Mouse (Mus musculus) midbrain, postnatal 0 days (tissue): ENCODE results near the gene Plek. TPM values are rescaled to one million over a fixed set of nuclear protein-coding genes. Genes with fewer than 3 reads are reported as not detected.

Experiments
- ATAC-seq: fragments of 200-750 bp; cut with Nextera tagmentation; 2 replicates; pipeline ENCODE4 v1.8.0; 2017; ENCODE audit warnings: moderate number of reproducible peaks, mild to moderate bottlenecking, moderate TSS enrichment, moderate library complexity; ENCODE audit not compliant: low FRiP score
- DNase-seq: peaks from one replicate; pipeline ENCODE4 v3.0.0-alpha.2; 2015; ENCODE audit warnings: low spot score
- H3K27ac ChIP-seq: fragments of 300-500 bp; sonication (generic); 2 replicates; pipeline ENCODE4 v1.5.1; 2014; ENCODE audit warnings: low read depth, mild to moderate bottlenecking, low read length, mixed read lengths
- H3K27me3 ChIP-seq: fragments of 300-500 bp; sonication (generic); 2 replicates; pipeline ENCODE4 v1.6.1; 2014; ENCODE audit warnings: low read length, control low read depth, mixed read lengths; ENCODE audit not compliant: insufficient read depth
- H3K36me3 ChIP-seq: fragments of 300-500 bp; sonication (generic); 2 replicates; pipeline ENCODE4 v1.6.1; 2014; ENCODE audit warnings: low read length, control low read depth, mixed read lengths; ENCODE audit not compliant: insufficient read depth
- H3K4me1 ChIP-seq: fragments of 300-500 bp; sonication (generic); 2 replicates; pipeline ENCODE4 v1.6.1; 2014; ENCODE audit warnings: mild to moderate bottlenecking, control low read depth, antibody characterized with exemption, low read length, mixed read lengths; ENCODE audit not compliant: insufficient read depth
- H3K4me2 ChIP-seq: fragments of 300-500 bp; sonication (generic); 2 replicates; pipeline ENCODE4 v1.6.1; 2014; ENCODE audit warnings: low read depth, mild to moderate bottlenecking, low read length, mixed read lengths; ENCODE audit not compliant: poor library complexity, severe bottlenecking
- H3K4me3 ChIP-seq: fragments of 300-500 bp; sonication (generic); 2 replicates; pipeline ENCODE4 v1.5.1; 2014; ENCODE audit warnings: low read depth, mild to moderate bottlenecking, low read length, moderate library complexity
- H3K9ac ChIP-seq: fragments of 300-500 bp; sonication (generic); replicated peaks from 2 replicates; pipeline ENCODE4 v1.6.1; 2014; ENCODE audit warnings: mild to moderate bottlenecking, low read length, moderate library complexity, mixed read lengths; ENCODE audit not compliant: poor library complexity, severe bottlenecking
- H3K9me3 ChIP-seq: fragments of 300-500 bp; sonication (generic); 2 replicates; pipeline ENCODE4 v1.6.1; 2016; ENCODE audit warnings: low read length, control low read depth
- CTCF ChIP-seq: IDR thresholded peaks from 2 replicates; pipeline ENCODE4 v1.5.1; 2016; ENCODE audit warnings: antibody characterized with exemption, mild to moderate bottlenecking
- WGBS: fragments of 180-500 bp; shearing (Covaris S2); extraction: QIAGEN DNeasy Blood & Tissue Kit; methylation state at CpG from one replicate; pipeline ENCODE4 v1.1.7; 2014; 5-methylcytosine and 5-hydroxymethylcytosine counted together
- polyA plus RNA-seq: library from polyadenylated mRNA; unstranded; fragments of >200 nt; fragmentation: Nextera tagmentation; extraction: Ambion mirVana; gene quantifications from 2 replicates; pipeline ENCODE4 v1.2.1, GENCODE M21; 2015
- total RNA-seq: library from RNA; depleted of rRNA; stranded (reverse); fragments of >200 nt; gene quantifications from 2 replicates; pipeline ENCODE4 v1.2.3, GENCODE M21; 2014; rRNA removed

Gene Plek
- total and polyA plus RNA-seq, 2 experiments from 2014 or later, result 4.0 to 5.4 TPM

- DNase-seq, result no peak
- no peak for ATAC-seq
- Histone ChIP-seq H3K4me2 (no peak overlapping the region), H3K9me3 (no peaks in the 10 kb centered on the region), H3K9ac (no peak overlapping the region), H3K27ac (no peak overlapping the region), H3K36me3 (no peaks in the 10 kb centered on the region), H3K27me3 (no peaks in the 10 kb centered on the region), H3K4me3 (no peak overlapping the region), H3K4me1 (no peaks in the 10 kb centered on the region)
- WGBS, result 92% methylated on average over 3 of the region's 3 CpGs
- TF ChIP-seq CTCF, result no peak
Observed at GRCm38 (mm10) chr11:16932159-16932558, 120.0 kb downstream of the Plek start.

Other genes with a start within 250 kb of the Plek start
- gene Fbxo48, start 101.0 kb downstream of the Plek start, total RNA-seq, result 0.33 and 0.99 TPM in 2 replicates
- gene Fbxo48, start 101.0 kb downstream of the Plek start, polyA plus RNA-seq, result 0.12 and 0.19 TPM in 2 replicates
- 134 and 144 TPM in 2 replicates for gene Cnrip1, start 795 bp downstream of the Plek start, total RNA-seq
- 244 and 254 TPM in 2 replicates for gene Cnrip1, start 795 bp downstream of the Plek start, polyA plus RNA-seq
- 125 and 136 TPM in 2 replicates for gene Ppp3r1, start 106.9 kb upstream of the Plek start, total RNA-seq
- 253 and 268 TPM in 2 replicates for gene Ppp3r1, start 106.9 kb upstream of the Plek start, polyA plus RNA-seq
- gene Wdr92, start 129.7 kb upstream of the Plek start, total RNA-seq, result 10.5 and 14.8 TPM in 2 replicates
- gene Wdr92, start 129.7 kb upstream of the Plek start, polyA plus RNA-seq, result 13.1 and 13.4 TPM in 2 replicates
- gene Pno1, start 159.2 kb upstream of the Plek start, total RNA-seq, result 29.0 and 30.2 TPM in 2 replicates
- 51.5 and 53.5 TPM in 2 replicates for gene Pno1, start 159.2 kb upstream of the Plek start, polyA plus RNA-seq
- 59.0 and 63.8 TPM in 2 replicates for gene C1d, start 205.2 kb upstream of the Plek start, total RNA-seq
- gene C1d, start 205.2 kb upstream of the Plek start, polyA plus RNA-seq, result 188 and 207 TPM in 2 replicates